Mouse (Mus musculus) kidney, adult 11 months (tissue): ENCODE measurements around the gene Trappc4.
A peak's percentile ranks its signal among the peaks of the same experiment; 100 is the strongest.
"Not testable (repeated sequence)": the region's sequence is repeated elsewhere in the genome, so short reads cannot be mapped to it uniquely, and the experiment has no call there.

Experiments used
- DNase-seq: peaks from one replicate; pipeline ENCODE4 v3.0.0; 2022

The Trappc4 gene

GRCm38 (mm10) chr9:44406906-44407751, at the start of gene Trappc4, which contains the start of gene Rps25:
TSS of gene Trappc4 (minus strand) at chr9:44407600.
TSS of gene Rps25 (plus strand) at chr9:44407139.
- DNase-seq = peak; percentile 93

- DNase-seq = no peak
Observed at GRCm38 (mm10) chr9:44454891-44455220, 47.5 kb upstream of the Trappc4 start, which contains the start of gene Upk2. TSS of gene Upk2 (minus strand) at chr9:44454976.

- peak; percentile 63 for DNase-seq
Observed at GRCm38 (mm10) chr9:44454132-44454890, 46.9 kb upstream of the Trappc4 start.

- no peak for DNase-seq
Observed at GRCm38 (mm10) chr9:44450387-44450786, 43.0 kb upstream of the Trappc4 start.

- DNase-seq = not testable (repeated sequence)
Observed at GRCm38 (mm10) chr9:44444402-44445025, 37.1 kb upstream of the Trappc4 start.

DNA sequence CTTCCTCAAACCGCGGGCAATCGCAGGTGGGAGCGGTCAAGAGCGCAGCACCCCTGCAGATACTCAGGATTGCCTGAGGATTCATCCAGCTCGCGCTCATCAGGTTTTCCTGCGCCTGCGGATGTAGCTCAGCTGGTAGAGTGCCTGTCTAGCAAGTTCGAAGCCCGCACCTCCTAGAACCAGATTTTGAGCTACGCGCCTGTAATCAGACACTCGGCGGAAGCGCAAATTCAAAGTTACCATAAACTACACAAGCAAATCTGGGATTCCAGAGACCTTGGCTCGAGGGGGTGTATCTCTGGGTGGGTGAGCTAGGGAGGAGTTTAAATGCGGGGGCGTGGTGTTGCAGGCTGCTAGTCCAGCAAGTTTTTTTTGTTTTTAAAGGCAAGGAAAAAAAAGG, 33.6 kb upstream of the Trappc4 start, which contains the start of gene Foxr1:
Gene Foxr1 (minus strand): TSS at position 176 of the 400 bp plus-strand sequence.
- no peak for DNase-seq

DNA sequence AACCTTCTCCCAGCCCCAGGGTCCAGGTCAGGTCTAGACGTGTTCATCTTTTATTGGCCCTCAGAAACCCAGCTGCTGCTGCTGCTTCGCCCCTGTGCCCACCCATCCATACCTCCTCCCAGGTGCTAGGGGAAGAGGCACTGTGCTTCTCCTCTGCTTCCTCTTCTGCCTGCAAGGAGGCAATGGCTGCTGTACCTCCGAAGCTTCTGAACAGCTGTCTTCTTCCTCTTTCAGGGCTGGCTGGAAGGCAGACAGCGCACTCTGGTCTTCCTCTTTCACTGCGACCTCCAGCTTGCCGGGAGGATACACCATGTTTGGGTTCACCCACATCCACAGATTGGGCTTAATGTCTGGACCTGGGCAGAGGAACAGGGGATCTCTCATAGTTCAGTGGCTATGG, 28.3 kb upstream of the Trappc4 start:
- no peak for DNase-seq

GRCm38 (mm10) chr9:44432577-44433185, 25.3 kb upstream of the Trappc4 start:
- no peak for DNase-seq

DNA sequence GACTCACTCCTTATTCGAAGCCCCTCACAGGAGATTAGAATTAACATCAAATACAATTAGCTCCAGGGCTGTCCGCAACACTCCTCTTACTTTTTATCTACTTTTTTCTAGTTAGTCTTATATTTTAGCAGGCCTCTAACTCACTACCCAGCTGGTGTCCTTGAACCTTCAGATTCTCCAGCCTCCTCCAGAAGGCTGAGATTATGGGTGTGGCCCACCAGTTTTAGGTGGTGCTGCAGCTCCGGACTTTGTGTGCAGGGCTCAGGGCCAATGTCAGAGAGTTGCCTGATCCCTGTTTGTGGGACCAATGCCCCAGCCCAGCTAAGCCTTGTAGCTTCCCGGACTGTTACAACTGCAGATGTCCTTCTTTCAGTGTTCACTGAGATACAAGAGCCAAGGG, 16.2 kb upstream of the Trappc4 start:
- DNase-seq = no peak

GRCm38 (mm10) chr9:44420280-44420898, 13.0 kb upstream of the Trappc4 start:
- no peak for DNase-seq

DNA sequence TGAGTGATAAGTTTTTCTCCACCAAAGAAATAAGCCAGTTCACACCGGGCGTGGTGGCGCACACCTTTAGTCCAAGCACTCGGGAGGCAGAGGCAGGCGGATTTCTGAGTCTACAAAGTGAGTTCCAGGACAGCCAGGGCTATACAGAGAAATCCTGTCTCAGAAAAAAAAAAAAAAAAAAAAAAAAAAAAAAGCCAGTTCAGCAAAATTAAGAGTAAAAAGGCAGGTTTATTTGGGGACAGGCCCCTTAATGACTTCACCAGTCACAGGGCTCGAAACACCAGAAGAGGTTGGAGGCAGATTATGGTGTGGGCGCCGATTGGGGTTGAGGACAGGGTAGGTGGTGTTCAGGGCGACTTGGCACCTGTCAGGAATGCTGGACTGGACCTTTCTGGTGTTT, 12.3 kb upstream of the Trappc4 start:
- not testable (repeated sequence) for DNase-seq

- no peak for DNase-seq
Observed at GRCm38 (mm10) chr9:44418519-44419385, 11.4 kb upstream of the Trappc4 start, which contains the start of gene Ccdc84. TSS of gene Ccdc84 (minus strand) at chr9:44418569.

- peak; percentile 93 for DNase-seq
Observed at GRCm38 (mm10) chr9:44417892-44418363, 10.5 kb upstream of the Trappc4 start.

DNA sequence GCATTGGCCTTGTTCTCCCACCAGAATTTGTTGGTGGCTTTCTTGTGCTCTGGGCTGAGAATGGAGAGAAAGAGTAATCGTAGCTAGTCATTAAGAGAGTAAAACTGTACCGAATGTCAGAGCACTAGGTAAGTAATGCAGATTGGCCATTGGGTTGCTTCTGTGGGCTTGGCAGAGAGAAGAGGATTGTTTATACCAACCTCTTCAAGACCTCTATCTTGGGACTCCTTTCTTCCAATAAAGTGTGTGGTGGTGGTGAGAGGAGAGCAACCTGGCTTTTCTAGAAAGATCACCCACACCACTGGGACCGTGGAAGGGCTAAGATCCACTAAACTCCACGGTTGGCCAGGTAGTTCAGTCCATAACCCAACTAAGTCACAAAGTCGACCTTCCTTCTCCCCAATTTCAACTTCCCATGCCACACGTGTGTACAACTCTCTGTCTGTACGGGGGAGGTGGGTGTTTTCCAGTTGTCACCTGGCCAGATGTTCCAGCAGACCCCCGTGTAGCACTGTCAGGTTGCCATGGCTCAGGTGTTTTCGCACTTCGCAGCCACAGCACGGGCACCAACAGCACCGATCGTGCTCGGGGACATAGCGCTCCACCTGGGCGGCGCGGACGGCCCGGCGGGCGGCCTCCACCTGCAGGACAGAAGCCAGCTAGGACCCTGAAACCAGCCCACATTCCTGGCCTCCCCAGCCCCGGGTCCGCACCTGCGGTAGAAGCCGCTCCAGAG, 9.9 kb upstream of the Trappc4 start:
- no peak for DNase-seq

DNA sequence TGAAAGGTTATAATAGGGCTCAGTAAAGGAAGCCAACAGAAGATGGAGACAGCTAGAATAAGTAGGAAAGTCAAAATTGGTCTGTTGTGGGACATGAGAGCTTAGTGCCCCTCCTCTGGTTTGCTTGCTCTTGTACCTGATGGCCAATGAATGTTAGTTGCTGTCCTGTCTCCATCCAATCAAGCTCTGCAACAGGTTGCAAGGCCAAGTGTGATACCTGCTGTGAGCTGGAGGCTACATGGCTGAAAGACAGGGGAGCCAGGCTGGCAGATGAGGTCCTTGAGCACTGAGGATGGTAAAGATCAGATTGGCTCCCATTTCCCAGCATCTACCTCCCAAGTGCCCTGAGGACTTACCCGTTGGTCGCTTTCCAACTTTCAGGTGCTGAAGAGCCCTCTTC, 5.4 kb upstream of the Trappc4 start:
- no peak for DNase-seq

- no peak for DNase-seq
Observed at GRCm38 (mm10) chr9:44412306-44412705, 4.9 kb upstream of the Trappc4 start.

- DNase-seq = no peak
Observed at GRCm38 (mm10) chr9:44411601-44412130, 4.3 kb upstream of the Trappc4 start.

DNA sequence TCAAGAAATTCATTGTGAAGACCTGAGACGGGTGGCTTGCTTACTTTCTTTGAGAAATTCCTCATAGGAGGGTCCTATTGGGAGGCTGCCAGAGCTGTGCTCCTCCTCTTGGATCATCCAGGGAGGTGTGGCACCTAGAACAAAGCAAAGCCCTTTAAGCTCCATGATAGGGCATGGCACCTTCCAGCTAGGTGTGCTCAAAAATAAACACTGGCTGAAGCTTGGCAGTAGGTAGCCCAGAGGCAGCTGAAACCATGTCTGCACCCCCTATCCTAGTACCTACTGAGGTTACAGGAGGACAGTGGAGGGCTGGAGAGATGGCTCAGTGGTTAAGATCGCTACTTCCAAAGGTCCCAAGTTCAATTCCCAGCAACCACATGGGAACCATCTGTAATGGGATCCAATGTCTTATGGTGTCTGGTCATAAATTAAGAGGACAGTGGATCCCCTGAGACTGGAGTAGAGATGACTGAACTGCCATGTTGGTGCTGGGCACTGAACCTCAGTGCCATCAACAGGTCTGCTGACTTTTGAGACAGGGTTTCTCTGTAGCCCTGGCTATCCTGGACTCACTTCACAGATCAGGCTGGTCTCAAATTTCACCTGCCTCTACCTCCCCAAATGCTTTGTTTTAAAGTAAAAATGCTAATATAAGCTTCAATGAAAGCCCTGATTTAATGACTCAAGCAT, 3.4 kb upstream of the Trappc4 start:
- no peak for DNase-seq

DNA sequence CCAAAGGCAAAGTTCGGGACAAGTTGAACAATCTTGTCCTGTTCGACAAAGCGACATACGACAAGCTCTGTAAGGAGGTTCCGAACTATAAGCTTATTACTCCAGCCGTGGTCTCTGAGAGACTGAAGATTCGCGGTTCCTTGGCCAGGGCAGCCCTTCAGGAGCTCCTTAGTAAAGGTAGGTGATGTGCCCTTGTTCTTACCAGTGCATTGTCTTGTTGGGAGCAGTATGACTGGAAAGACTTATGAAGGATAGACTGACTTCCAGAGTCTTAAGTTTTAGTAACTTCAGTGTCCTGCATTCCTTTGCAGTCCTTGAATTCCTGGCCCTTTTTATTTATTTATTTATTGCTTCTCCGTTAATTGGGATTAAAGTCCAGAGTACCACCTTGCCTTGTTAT, 1.3 kb upstream of the Trappc4 start:
- DNase-seq = not testable (repeated sequence)

- no peak for DNase-seq
Observed at GRCm38 (mm10) chr9:44407752-44408097, 325 bp upstream of the Trappc4 start.
